Mouse (Mus musculus) frontal cortex, postnatal 10 days (tissue): ENCODE measurements around the gene Timd4.

Experiments
- DNase-seq, 2 experiments: peaks; one replicate each; pipeline ENCODE4 v3.0.0; 2022; ENCODE audit warnings: low spot score in 2 of 2, mixed read lengths in 1 of 2

Gene Timd4

GRCm38 (mm10) chr11:46810511-46810910 lies at the start of gene Timd4:
Gene Timd4 (plus strand): TSS chr11:46810800.
- DNase-seq: no peak

- DNase-seq: no peak
Observed at GRCm38 (mm10) chr11:46776879-46777278, 33.7 kb upstream of the Timd4 start.

- DNase-seq: no peak
Observed at GRCm38 (mm10) chr11:46779811-46780210, 30.8 kb upstream of the Timd4 start.

GRCm38 (mm10) chr11:46804440-46804839 lies 6.2 kb upstream of the Timd4 start:
- DNase-seq: no peak

- DNase-seq: no peak
Observed at GRCm38 (mm10) chr11:46817692-46818091, 7.1 kb downstream of the Timd4 start.

GRCm38 (mm10) chr11:46819930-46820329 lies 9.3 kb downstream of the Timd4 start:
- no peak for DNase-seq

- no peak for DNase-seq
Observed at GRCm38 (mm10) chr11:46830348-46830747, 19.7 kb downstream of the Timd4 start.

- no peak for DNase-seq
Observed at GRCm38 (mm10) chr11:46835080-46835479, 24.5 kb downstream of the Timd4 start.

- no peak for DNase-seq
Observed at GRCm38 (mm10) chr11:46842015-46842726, 31.6 kb downstream of the Timd4 start.

GRCm38 (mm10) chr11:46846661-46847060 lies 36.1 kb downstream of the Timd4 start:
- DNase-seq: no peak

- DNase-seq: no peak
Observed at GRCm38 (mm10) chr11:46847827-46848220, 37.2 kb downstream of the Timd4 start.

GRCm38 (mm10) chr11:46848221-46848971 lies 37.8 kb downstream of the Timd4 start:
- peak in 1 of 2 experiments; percentile 23 for DNase-seq

- DNase-seq: peak in 1 of 2 experiments; percentile 25
Observed at GRCm38 (mm10) chr11:46864809-46865208, 54.2 kb downstream of the Timd4 start.

GRCm38 (mm10) chr11:46868594-46868993 lies 58.0 kb downstream of the Timd4 start:
- DNase-seq: no peak

GRCm38 (mm10) chr11:46875774-46876173 lies 65.2 kb downstream of the Timd4 start:
- peak in 1 of 2 experiments; percentile 7 for DNase-seq

GRCm38 (mm10) chr11:46882456-46882855 lies 71.9 kb downstream of the Timd4 start:
- DNase-seq: no peak

- DNase-seq: no peak
Observed at GRCm38 (mm10) chr11:46889093-46889492, 78.5 kb downstream of the Timd4 start.
